Mouse (Mus musculus) fibroblast of lung, adult 2 months (primary cell): ENCODE measurements around the gene Nepro.

Source experiments
- DNase-seq: peaks from one replicate; pipeline ENCODE4 v3.0.0-alpha.2; 2011; ENCODE audit warnings: low read depth

Gene Nepro

DNA sequence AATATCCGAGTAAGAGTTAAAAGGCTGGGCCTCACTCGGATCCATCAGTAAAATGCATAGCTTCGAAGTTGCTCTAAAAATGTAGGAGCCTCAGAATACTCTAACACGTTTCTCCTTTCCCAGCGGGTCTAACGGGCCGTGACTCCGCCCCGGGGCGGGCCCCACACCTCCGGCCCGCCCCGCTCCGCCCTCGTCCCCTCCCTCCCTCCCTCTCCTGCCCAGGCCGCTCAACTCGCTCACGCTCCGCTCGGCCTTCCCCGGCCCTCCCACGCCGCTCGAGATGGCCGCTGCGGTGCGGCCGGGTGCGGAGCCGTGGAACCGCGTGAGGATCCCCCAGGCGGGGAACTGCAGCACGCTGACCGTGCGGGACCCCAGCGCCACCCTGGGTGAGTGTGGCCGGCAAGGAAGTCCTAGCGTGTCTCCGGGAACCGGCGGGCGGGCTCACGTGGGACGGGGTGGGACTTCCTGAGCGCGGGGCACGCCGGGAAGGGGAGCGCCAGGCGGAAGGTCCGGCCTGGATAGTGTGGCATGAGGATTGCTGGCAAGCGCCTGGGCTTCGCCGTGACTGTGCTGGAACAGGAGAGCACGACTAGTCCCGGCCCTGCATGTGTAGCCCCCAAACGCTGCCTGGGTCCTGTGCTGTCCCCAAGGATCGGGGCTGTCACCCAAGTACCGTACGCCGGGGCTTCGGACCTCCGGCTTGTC lies at the start of gene Nepro:
TSS of gene Nepro (plus strand) at position 219 of the 705 bp plus-strand sequence.
- DNase-seq, result peak; percentile 81

DNA sequence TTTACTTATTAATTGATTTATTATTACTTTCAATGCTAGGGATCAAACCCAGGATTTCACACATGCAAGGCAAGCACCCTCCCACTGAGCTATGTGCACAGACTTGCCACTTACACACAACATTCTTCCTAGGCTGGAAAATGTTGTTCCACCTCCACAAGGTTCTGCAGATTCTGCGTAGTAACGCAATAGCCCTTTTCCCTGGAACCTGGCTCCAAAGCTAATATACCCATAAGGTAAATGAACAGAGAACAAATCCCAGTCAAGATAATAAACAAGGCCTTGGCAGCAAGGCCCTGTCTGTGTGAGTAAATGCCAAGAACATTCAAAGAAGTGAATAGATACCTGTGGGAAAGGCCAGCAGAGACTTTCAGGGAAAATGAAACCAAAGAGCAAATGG lies 47.7 kb upstream of the Nepro start:
- DNase-seq, result peak; percentile 70

- DNase-seq, result no peak
Observed at GRCm38 (mm10) chr16:44679082-44679481, 45.0 kb upstream of the Nepro start.

- DNase-seq, result no peak
Observed at GRCm38 (mm10) chr16:44679503-44679971, 44.6 kb upstream of the Nepro start.

DNA sequence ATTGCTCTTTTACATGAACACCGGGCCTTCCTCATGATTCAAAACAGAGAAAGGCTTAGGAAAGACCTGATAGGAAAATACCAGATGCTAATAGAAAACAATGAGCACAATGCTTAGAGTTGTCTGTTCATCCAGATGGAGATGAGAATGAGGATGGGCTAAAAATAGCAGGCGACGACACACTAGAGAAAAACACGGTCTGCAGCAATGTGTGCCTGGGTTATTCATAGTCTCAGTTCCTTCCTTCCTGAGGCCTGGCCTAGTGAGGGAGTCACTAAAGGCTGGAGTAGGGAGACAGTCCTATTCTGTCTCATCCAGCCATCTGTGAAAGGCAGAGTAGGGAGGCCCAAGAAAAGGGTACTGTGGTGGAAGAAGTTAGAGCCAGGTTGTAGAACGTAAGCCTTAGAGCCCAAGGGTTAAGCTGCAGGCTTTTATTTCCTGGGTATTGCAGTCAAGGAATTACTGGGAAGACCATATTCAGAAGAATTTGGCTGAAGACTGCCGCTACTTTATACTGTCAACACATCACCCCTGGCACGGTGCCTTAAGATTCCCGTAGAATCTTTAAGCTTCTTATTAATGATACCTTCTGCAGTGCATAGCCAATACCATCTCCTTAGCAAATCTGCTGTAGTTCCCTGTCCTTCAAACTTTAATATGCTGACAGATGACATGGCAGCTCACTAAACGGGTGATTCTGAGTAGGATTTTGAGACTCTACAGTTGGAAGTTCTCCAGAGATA lies 43.2 kb upstream of the Nepro start:
- DNase-seq, result no peak

GRCm38 (mm10) chr16:44684646-44685045 lies 39.5 kb upstream of the Nepro start:
- DNase-seq, result peak; percentile 93

- DNase-seq, result no peak
Observed at GRCm38 (mm10) chr16:44685401-44685800, 38.7 kb upstream of the Nepro start.

GRCm38 (mm10) chr16:44686991-44687718 lies 36.9 kb upstream of the Nepro start:
- DNase-seq, result no peak

GRCm38 (mm10) chr16:44687719-44688420 lies 36.2 kb upstream of the Nepro start:
- DNase-seq, result no peak

- DNase-seq, result no peak
Observed at GRCm38 (mm10) chr16:44688507-44688906, 35.6 kb upstream of the Nepro start.

DNA sequence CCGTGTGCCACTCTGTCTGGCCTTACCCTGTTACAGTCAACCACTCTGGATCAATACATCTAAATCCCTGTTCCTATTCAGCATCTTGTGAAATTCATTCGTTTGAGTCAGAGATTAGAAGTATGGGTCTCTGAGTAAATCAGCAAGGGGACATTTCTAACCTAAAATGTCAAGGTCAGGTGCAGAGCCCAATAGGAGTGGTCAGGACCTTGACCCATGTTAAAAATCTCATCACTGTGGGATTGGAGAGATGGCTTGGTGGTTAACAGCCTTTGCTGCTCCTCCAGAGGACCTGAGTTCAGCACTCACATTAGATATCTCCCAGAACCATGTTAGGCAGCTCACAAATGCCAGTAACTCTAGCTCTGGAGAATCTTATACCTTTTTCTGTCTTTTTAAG lies 33.6 kb upstream of the Nepro start:
- no peak for DNase-seq

DNA sequence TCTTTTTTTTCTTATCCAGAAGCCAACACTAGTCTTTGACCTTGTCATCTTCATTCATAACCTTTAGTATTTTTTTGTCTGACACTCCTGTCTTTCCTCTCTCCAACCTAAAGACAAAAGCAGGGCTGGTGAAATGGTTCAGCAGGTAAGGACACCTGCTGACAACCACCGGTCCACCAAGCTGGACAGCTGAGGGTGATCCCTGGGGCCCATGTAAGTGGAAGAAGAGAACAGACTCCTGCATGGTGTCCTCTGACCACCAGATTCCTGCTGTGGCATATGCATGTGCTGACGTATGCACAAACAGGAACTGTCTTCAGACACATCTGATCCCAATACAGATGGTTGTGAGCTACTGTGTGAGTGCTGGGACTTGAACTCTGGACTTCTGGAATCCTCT lies 33.0 kb upstream of the Nepro start:
- DNase-seq, result no peak

- DNase-seq, result no peak
Observed at GRCm38 (mm10) chr16:44691561-44692141, 32.5 kb upstream of the Nepro start.

- no peak for DNase-seq
Observed at GRCm38 (mm10) chr16:44692541-44692940, 31.6 kb upstream of the Nepro start.

- DNase-seq, result no peak
Observed at GRCm38 (mm10) chr16:44693695-44694094, 30.4 kb upstream of the Nepro start.

DNA sequence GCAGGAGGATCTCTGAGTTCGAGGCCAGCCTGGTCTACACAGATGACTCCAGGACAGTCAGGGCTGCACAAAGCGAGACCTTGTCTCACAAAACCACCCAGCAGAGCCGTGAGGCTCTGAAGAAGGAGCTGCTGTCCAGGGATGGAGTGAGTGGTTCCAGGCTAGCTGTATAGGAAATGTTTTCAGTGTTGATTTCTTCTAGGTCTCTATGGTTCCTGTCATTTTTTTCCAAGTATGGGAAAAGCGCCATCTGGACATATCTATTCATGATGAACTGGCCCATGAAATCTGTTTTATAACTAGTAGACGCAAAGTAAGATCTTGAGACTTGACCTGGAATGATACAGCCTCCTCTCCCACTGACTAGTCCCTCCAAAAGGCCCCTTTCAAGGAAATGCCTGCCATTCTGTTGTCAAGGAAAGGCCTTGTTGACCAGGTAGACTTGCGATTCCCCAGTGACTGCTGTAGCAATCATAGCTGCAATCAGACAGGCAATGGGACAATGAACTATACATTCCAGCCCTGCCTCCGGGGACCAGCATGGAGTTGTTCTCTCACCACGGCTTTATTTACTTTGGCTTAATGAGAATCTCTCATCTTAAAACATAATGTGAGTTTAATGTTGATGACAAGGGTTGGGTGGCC lies 28.8 kb upstream of the Nepro start:
- no peak for DNase-seq

- DNase-seq, result no peak
Observed at GRCm38 (mm10) chr16:44695859-44696620, 28.1 kb upstream of the Nepro start.

GRCm38 (mm10) chr16:44697473-44698205 lies 26.5 kb upstream of the Nepro start:
- DNase-seq, result no peak

DNA sequence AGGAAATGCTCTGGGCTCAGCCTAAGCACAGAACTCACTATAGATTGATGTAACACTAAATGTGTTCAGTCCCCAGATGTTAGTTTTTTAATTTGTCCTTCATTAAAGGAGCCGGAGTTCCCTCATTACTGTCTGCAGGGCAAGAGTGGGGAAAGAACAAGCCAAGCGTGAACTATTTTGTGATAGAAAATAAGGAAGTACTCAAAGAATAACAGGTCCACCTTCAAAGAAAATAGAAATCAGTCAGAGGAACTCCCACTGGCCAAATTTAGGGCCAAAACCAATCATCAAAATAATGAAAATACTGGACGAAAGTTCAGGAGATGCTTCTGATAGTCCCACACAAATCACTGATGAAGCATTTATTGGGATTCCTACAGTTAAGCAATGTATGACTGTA lies 22.9 kb upstream of the Nepro start:
- no peak for DNase-seq

GRCm38 (mm10) chr16:44702272-44702671 lies 21.8 kb upstream of the Nepro start:
- DNase-seq, result no peak
